Mouse (Mus musculus) Patski (cell line): ENCODE results near the gene Rab5b. TPM values are rescaled to one million over a fixed set of nuclear protein-coding genes. Genes with fewer than 3 reads are reported as not detected.

Experiments used
- ATAC-seq: fragments of 100-300 bp; one replicate; pipeline ENCODE4 v1.8.0; 2021
- CTCF ChIA-PET: fragments of 350-600 bp; sonication (Branson Sonifier 250); formaldehyde crosslinking; loops from one replicate; lab custom pipeline; 2022; ENCODE audit warnings: inconsistent platforms; lab: Charles Lee
- POLR2A ChIA-PET: fragments of 350-600 bp; sonication (Branson Sonifier 250); formaldehyde crosslinking; loops from one replicate; lab custom pipeline; 2022; ENCODE audit warnings: antibody characterized with exemption, inconsistent platforms; lab: Charles Lee
- DNase-seq: peaks from one replicate; pipeline ENCODE4 v3.0.0-alpha.2; 2011; ENCODE audit warnings: low read depth, low spot score
- H3K27me3 ChIP-seq: fragments of 371-371 bp; one replicate; pipeline ENCODE4 v1.5.1; 2021
- CTCF ChIP-seq: fragments of 100-300 bp; IDR thresholded peaks from one replicate; pipeline ENCODE4 v1.5.1; 2021
- in situ Hi-C: fragments of 300-500 bp; cut with MboI; formaldehyde crosslinking; loops from 3 replicates; pipeline ENCODE4 v1.11.1; 2018; ENCODE audit warnings: low pct_unique_long_range_greater_than_20kb, mixed read lengths
- polyA plus RNA-seq: library from polyadenylated mRNA; unstranded; gene quantifications from one replicate; pipeline ENCODE4 v1.2.3, GENCODE M21; 2021

Gene Rab5b
- polyA plus RNA-seq, 1 experiment from 2014 or later = 93.3 TPM

- no peak for TF ChIP-seq CTCF
- POLR2A ChIA-PET = no interaction called here
- CTCF ChIA-PET = interaction anchor here (0.6 kb wide), 1 partner anchor 18 kb away, joined by 3 read pairs; no protein-coding TSS in a partner anchor
- in situ Hi-C loops = no loop called here
- no peaks in the 10 kb centered on the region for H3K27me3 ChIP-seq
- DNase-seq = no peak
- no peak for ATAC-seq
These were observed 4.6 kb upstream of the Rab5b start for GRCm38 (mm10) chr10:128700712-128701111.

GRCm38 (mm10) chr10:128699611-128700010, 3.5 kb upstream of the Rab5b start:
- in situ Hi-C loops = no loop called here
- ChIA-PET CTCF (no interaction called here), POLR2A (no interaction called here)
- no peak for DNase-seq
- ATAC-seq = no peak
- no peaks in the 10 kb centered on the region for H3K27me3 ChIP-seq
- TF ChIP-seq CTCF = no peak

GRCm38 (mm10) chr10:128699006-128699405, 2.9 kb upstream of the Rab5b start:
- DNase-seq (no peak), ATAC-seq (no peak)
- ChIA-PET CTCF (no interaction called here), POLR2A (no interaction called here)
- in situ Hi-C loops = no loop called here
- no peaks in the 10 kb centered on the region for H3K27me3 ChIP-seq
- no peak for TF ChIP-seq CTCF

GRCm38 (mm10) chr10:128697072-128697725, 1.1 kb upstream of the Rab5b start:
- in situ Hi-C loops = no loop called here
- POLR2A ChIA-PET = interaction anchor here (0.7 to 0.8 kb wide), 2 partner anchors 14 to 219 kb away, joined by 3 to 9 read pairs; no protein-coding TSS in a partner anchor
- no peak for DNase-seq
- no peak for TF ChIP-seq CTCF
- no peaks in the 10 kb centered on the region for H3K27me3 ChIP-seq
- CTCF ChIA-PET = interaction anchor here (0.9 kb wide), 1 partner anchor 48 kb away, joined by 3 read pairs; the partner anchor contains the start of gene Dgka
- no peak for ATAC-seq

DNA sequence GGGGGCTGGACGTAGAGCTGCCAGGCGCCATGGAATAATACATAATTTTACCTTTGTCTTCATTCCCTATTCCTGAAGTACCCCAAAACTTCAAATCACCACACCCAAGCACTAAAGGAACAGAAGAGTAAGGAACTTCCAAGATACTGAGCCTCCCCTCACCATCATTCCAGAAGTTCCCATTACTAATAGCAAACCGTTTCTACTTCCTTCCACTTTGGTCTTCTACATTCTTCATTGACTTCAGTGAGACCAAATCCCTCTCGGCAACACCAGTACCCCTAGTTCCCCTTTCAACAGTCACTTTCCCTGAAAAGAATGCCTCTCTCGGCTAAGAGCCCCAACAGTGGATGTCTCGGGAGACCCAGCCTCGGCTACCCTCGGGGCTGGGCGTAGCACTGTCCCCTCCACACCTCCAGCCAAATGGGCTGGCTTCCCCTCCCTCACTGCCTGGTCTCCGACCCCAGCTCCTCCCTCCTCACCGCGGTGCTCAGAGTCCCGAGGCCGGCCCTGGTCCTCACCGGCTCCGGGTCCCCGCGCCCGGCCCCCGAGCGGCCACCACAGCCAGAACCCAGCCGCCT, 563 bp downstream of the Rab5b start:
- POLR2A ChIA-PET = interaction anchor here (1.2 kb wide), 1 partner anchor 52 kb away, joined by 4 read pairs; the partner anchor contains the start of gene Pym1
- ATAC-seq (peak; percentile 27), DNase-seq (no peak)
- no peaks in the 10 kb centered on the region for H3K27me3 ChIP-seq
- in situ Hi-C loops = no loop called here
- CTCF ChIA-PET = no interaction called here
- no peak for TF ChIP-seq CTCF

GRCm38 (mm10) chr10:128674469-128675008, 21.5 kb downstream of the Rab5b start:
- CTCF ChIA-PET = interaction anchor here (0.6 to 2.1 kb wide), 10 partner anchors 13 to 224 kb away, joined by 3 to 11 read pairs (median 4); partner anchors contain the start of gene Erbb3
- no peak for DNase-seq
- in situ Hi-C loops = loop anchor here (5.0 kb wide), 1 partner anchor 47 kb away; the partner anchor contains the start of gene Rps26

DNA sequence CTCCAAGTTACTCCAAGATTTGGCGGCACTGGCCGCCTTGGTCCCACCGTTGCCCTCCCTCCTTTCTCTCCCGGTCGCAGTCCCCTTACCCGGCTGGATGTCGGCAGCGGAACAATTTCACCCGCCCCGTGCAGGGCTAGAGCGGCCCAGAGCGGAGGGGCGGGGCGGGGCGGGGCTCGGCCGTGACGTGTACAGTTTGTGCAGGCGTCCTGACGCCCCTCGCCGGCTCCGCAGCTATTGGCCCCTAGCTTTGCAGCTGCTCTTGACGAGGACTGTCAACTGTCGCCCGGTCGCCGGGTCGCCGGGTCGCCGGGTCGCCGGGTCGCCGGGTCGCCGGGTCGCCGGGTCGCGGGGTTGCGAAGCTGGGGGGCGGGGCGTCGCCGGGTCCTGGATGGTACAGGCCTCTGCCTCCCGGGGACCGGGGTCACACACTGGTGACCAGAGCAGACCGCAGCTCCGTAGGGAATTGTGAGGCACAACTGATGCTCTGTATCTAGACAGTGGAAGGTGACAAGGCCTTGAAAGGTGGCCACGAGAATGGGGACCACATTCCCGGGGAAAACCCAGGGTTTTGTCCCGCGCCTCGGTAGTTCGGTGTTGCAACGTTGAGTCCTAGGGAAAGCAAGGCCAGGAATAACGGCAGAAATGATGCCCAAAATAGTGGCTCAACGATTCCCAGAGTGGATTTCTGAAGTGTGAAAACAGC, 22.1 kb downstream of the Rab5b start, which contains the start of gene Suox:
Gene Suox, minus strand, starts transcription at position 311 of the 706 bp plus-strand sequence.
- in situ Hi-C loops = loop anchor here (5.0 kb wide), 1 partner anchor 47 kb away; the partner anchor contains the start of gene Rps26
- no peaks in the 10 kb centered on the region for H3K27me3 ChIP-seq
- POLR2A ChIA-PET = interaction anchor here (0.6 to 1.1 kb wide), 2 partner anchors 99 to 126 kb away, joined by 3 to 4 read pairs; partner anchors contain the start of gene Zc3h10
- CTCF ChIA-PET = interaction anchor here (1.0 to 2.1 kb wide), 7 partner anchors 12 to 84 kb away, joined by 3 to 11 read pairs (median 4); partner anchors contain the start of gene Erbb3
- DNase-seq (no peak), ATAC-seq (peak; percentile 89)
- no peak for TF ChIP-seq CTCF

More at GRCm38 (mm10) chr10:128674469-128675008, 21.5 kb downstream of the Rab5b start:
- H3K27me3 ChIP-seq = no peaks in the 10 kb centered on the region
- TF ChIP-seq CTCF = peak; percentile 66
- POLR2A ChIA-PET = interaction anchor here (0.5 to 1.1 kb wide), 3 partner anchors 14 to 127 kb away, joined by 3 to 4 read pairs (median 3); partner anchors contain the start of gene Zc3h10
- ATAC-seq = peak; percentile 22

GRCm38 (mm10) chr10:128671148-128671547, 24.9 kb downstream of the Rab5b start:
- in situ Hi-C loops = loop anchor here (5.0 kb wide), 1 partner anchor 44 kb away; the partner anchor contains the start of gene Rps26
- ATAC-seq = no peak
- CTCF ChIA-PET = no interaction called here
- no peaks in the 10 kb centered on the region for H3K27me3 ChIP-seq
- DNase-seq = no peak
- POLR2A ChIA-PET = no interaction called here
- TF ChIP-seq CTCF = no peak

- no peaks in the 10 kb centered on the region for H3K27me3 ChIP-seq
- in situ Hi-C loops = no loop called here
- CTCF ChIA-PET = no interaction called here
- no peak for TF ChIP-seq CTCF
- ATAC-seq (no peak), DNase-seq (no peak)
- POLR2A ChIA-PET = no interaction called here
These were observed 27.0 kb downstream of the Rab5b start for GRCm38 (mm10) chr10:128668790-128669672.
